Mouse (Mus musculus) adrenal gland, postnatal 14 days (tissue): ENCODE measurements around the gene Slc25a53. TPM values are rescaled to one million over a fixed set of nuclear protein-coding genes. Genes with fewer than 3 reads are reported as not detected.
A peak's percentile ranks its signal among the peaks of the same experiment; 100 is the strongest.
"Not testable (repeated sequence)": the region's sequence is repeated elsewhere in the genome, so short reads cannot be mapped to it uniquely, and the experiment has no call there.

ENCODE experiments used
- DNase-seq: peaks from one replicate; pipeline ENCODE4 v3.0.0; 2021; ENCODE audit warnings: mixed read lengths
- total RNA-seq: library from RNA; stranded (reverse); gene quantifications from 2 replicates; pipeline ENCODE4 v1.2.3, GENCODE M21; 2021

Slc25a53 gene
- total RNA-seq, 1 experiment from 2014 or later = 8.4 TPM

- DNase-seq = peak; percentile 38
Observed at GRCm38 (mm10) chrX:136959688-136960087, 78.4 kb downstream of the Slc25a53 start.

DNA sequence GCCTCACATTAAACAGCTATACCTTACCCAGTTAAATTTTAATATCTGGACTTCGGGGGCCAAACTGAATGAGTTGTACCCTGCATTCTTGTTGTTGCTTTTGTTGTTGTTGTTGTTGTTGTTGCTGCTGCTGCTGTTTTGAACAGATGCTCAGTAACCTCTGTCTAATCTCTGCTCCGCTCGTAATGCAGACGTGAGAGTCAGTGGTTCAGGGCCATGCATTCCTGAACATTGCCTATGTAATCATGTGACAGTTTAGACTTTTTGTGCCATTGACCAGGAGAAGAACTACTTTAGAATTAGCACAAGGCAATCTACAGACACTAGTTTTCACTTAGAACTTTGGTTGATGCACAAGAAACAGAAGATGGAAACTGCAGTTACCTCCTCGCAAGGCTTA is 79.8 kb downstream of the Slc25a53 start:
- not testable (repeated sequence) for DNase-seq

- peak; percentile 84 for DNase-seq
Observed at GRCm38 (mm10) chrX:136957583-136958279, 80.4 kb downstream of the Slc25a53 start.

GRCm38 (mm10) chrX:136937985-136938384 is 100.1 kb downstream of the Slc25a53 start:
- DNase-seq = no peak

Other genes starting within 250 kb of the Slc25a53 start
- 5.2 and 8.1 TPM in 2 replicates for gene Plp1, start 215.6 kb downstream of the Slc25a53 start, total RNA-seq
- gene Rab9b, start 169.5 kb downstream of the Slc25a53 start, total RNA-seq = 0.56 and 0.68 TPM in 2 replicates
- not detected in 2 replicates for gene H2bfm, start 111.0 kb downstream of the Slc25a53 start, total RNA-seq
- gene Tmsb15b2, start 62.8 kb downstream of the Slc25a53 start, total RNA-seq = 14.5 and 16.8 TPM in 2 replicates
- 0.75 TPM in 1 of 2 replicates, not detected in the other for gene Tmsb15l, start 61.4 kb downstream of the Slc25a53 start, total RNA-seq
- 7.3 and 7.4 TPM in 2 replicates for gene Tmsb15b1, start 61.4 kb downstream of the Slc25a53 start, total RNA-seq
- gene Zcchc18, start 45.1 kb downstream of the Slc25a53 start, total RNA-seq = 10.5 and 13.3 TPM in 2 replicates
- 6.0 and 6.3 TPM in 2 replicates for gene Fam199x, start 11.3 kb upstream of the Slc25a53 start, total RNA-seq
- gene Esx1, start 83.8 kb upstream of the Slc25a53 start, total RNA-seq = not detected in 2 replicates